In the genomic region with DNA sequence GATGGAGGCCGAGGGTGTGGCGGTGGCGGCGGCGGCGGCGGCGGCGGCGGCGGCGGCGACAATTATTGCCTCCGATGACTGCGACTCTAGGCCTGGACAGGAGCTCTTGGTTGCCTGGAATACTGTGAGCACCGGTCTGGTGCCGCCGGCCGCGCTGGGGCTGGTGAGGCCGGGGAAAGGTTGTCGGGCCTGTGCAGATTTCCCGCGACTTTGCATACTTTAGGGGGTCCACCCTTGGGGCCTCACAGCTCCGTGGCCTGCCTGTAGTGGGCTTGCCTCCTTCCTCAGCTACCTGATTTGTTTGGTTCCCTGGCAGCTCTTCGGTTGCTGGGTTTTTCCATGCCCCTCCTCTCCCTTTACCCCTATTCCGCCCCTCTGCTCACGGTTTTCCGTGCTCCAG, we compare ENCODE assay signal across 9 mouse cellular contexts. TPM values are rescaled to one million over a fixed set of nuclear protein-coding genes. Genes with fewer than 3 reads are reported as not detected.
DNase-seq lines count a peak whose midpoint lies in the region; ATAC-seq and TF ChIP-seq lines count a peak whose summit lies in the region.
"Had no signal": no experiment of that assay in that cellular context is flagged by ENCODE, and none has a peak within 500 bp of the region (broad histone marks: within the 10 kb centered on the region; RNA-seq: fewer than 3 reads in every experiment).

No protein-coding gene starts in this region.

- peaks cover 19% of the 10 kb centered on the region for H3K79me2 ChIP-seq in CH12.LX (replicated peaks; ENCODE audit: control insufficient read depth, extremely low read depth, insufficient read depth, poor library complexity, severe bottlenecking)

- peak overlapping the region; percentile 93 for H3K4me2 ChIP-seq in heart, embryonic 11.5 days
- peak overlapping the region; percentile 39; the same call in 1 of the 2 replicates for H3K4me2 ChIP-seq in CH12.LX (ENCODE audit: insufficient read depth, low read depth, poor library complexity, severe bottlenecking)
- peak overlapping the region; percentile 97 for H3K4me2 ChIP-seq in forebrain, embryonic 14.5 days (ENCODE audit: low read length)
- peak overlapping the region; percentile 86 for H3K4me2 ChIP-seq in liver, embryonic 14.5 days (ENCODE audit: low read depth)

- in situ Hi-C loops in CH12.LX (cut with MboI; ENCODE audit: low pct_ligation_motif_present, low pct_unique_long_range_greater_than_20kb, low sequenced_read_pairs): loop anchor here (10.0 kb wide), 1 partner anchor 62 kb away; a partner anchor contains a TSS

- H3K36me3 ChIP-seq in heart, embryonic 11.5 days (ENCODE audit: control insufficient read depth, insufficient read depth, low read length): peaks cover 27% of the 10 kb centered on the region
- peaks cover 37 to 75% of the 10 kb centered on the region in 2 experiments for H3K36me3 ChIP-seq in CH12.LX (replicated peaks in 1 of 2; ENCODE audit: control insufficient read depth in 1 of 2, insufficient read depth in 1 of 2, low read length in 1 of 2)
- H3K36me3 ChIP-seq in forebrain, embryonic 14.5 days (ENCODE audit: control insufficient read depth, insufficient read depth, low read length): peaks cover 72% of the 10 kb centered on the region
- H3K36me3 ChIP-seq in liver, embryonic 14.5 days (replicated peaks; ENCODE audit: control insufficient read depth, insufficient read depth, low read depth): peaks cover 33% of the 10 kb centered on the region

- peak; percentile 21; the same call in 1 of the 2 replicates for ATAC-seq in heart, embryonic 11.5 days (replicated peaks; ENCODE audit: insufficient number of reproducible peaks, low FRiP score, low TSS enrichment)
- ATAC-seq in forebrain, embryonic 14.5 days: peak; percentile 70
- ATAC-seq in liver, embryonic 14.5 days (ENCODE audit: insufficient read depth): peak; percentile 44

- TF ChIP-seq EP300 in CH12.LX (IDR thresholded peaks at IDR 0.05; ENCODE audit: low read length): no peak
- no peak for TF ChIP-seq EP300 in liver, embryonic 14.5 days (IDR thresholded peaks at IDR 0.05; ENCODE audit: low read depth)

- no peak for DNase-seq in heart, postnatal 10 days
- DNase-seq in CH12.LX (ENCODE audit: extremely low read depth): no peak
- no peak for DNase-seq in forebrain, embryonic 14.5 days (ENCODE audit: low spot score)
- DNase-seq in liver, embryonic 14.5 days (ENCODE audit: low read depth in 3 of 3, low spot score in 3 of 3): no peak
- DNase-seq in adrenal gland, postnatal 25 days: no peak
- no peak for DNase-seq in left cerebral cortex, postnatal 10 days (ENCODE audit: extremely low spot score in 1 of 2, low spot score in 2 of 2)
- no peak for DNase-seq in thymus, postnatal 36 days

- no peak for TF ChIP-seq POLR2A in CH12.LX (IDR thresholded peaks at IDR 0.05; ENCODE audit: low read depth, low read length)

- H3K4me1 ChIP-seq in heart, embryonic 11.5 days (ENCODE audit: control insufficient read depth, insufficient read depth, low read length): peaks cover 16% of the 10 kb centered on the region
- peaks cover 6 to 47% of the 10 kb centered on the region in 2 experiments; a peak in 3 of 4 replicates for H3K4me1 ChIP-seq in CH12.LX (ENCODE audit: control insufficient read depth in 1 of 2, insufficient read depth in 2 of 2)
- peaks cover 19% of the 10 kb centered on the region for H3K4me1 ChIP-seq in forebrain, embryonic 14.5 days (ENCODE audit: control insufficient read depth, insufficient read depth, low read length)
- H3K4me1 ChIP-seq in liver, embryonic 14.5 days (replicated peaks; ENCODE audit: control insufficient read depth in 2 of 2, insufficient read depth in 2 of 2, low read length in 1 of 2): peaks cover 5 to 13% of the 10 kb centered on the region in 2 experiments

- H3K9me3 ChIP-seq in heart, embryonic 11.5 days (replicated peaks; ENCODE audit: control insufficient read depth, low read length): no peaks in the 10 kb centered on the region
- no peaks in the 10 kb centered on the region for H3K9me3 ChIP-seq in CH12.LX (replicated peaks; ENCODE audit: low read length)
- no peaks in the 10 kb centered on the region for H3K9me3 ChIP-seq in forebrain, embryonic 14.5 days (replicated peaks; ENCODE audit: control insufficient read depth, low read length)
- no peaks in the 10 kb centered on the region for H3K9me3 ChIP-seq in liver, embryonic 14.5 days (ENCODE audit: control insufficient read depth, low read length)

- peak overlapping the region; percentile 94 for H3K9ac ChIP-seq in heart, embryonic 11.5 days (ENCODE audit: low read depth, low read length)
- peak overlapping the region; percentile 68 for H3K9ac ChIP-seq in CH12.LX (ENCODE audit: insufficient read depth, low read depth)
- H3K9ac ChIP-seq in forebrain, embryonic 14.5 days (ENCODE audit: low read length): peak overlapping the region; percentile 84
- H3K9ac ChIP-seq in liver, embryonic 14.5 days (replicated peaks): peak overlapping the region; percentile 94

- H3K4me3 ChIP-seq in heart, embryonic 11.5 days (ENCODE audit: low read depth, low read length): peak overlapping the region; percentile 82
- H3K4me3 ChIP-seq in CH12.LX (replicated peaks in 1 of 3; ENCODE audit: low read depth in 2 of 3, low read length in 2 of 3, poor library complexity in 1 of 3): peak overlapping the region; percentile 79 to 97 (median 91)
- H3K4me3 ChIP-seq in forebrain, embryonic 14.5 days (ENCODE audit: low read depth, low read length): peak overlapping the region; percentile 88
- H3K4me3 ChIP-seq in liver, embryonic 14.5 days (ENCODE audit: insufficient read depth in 1 of 2, low read depth in 2 of 2, low read length in 2 of 2): peak overlapping the region; percentile 79 to 88

- no peak overlapping the region for H3K27ac ChIP-seq in heart, embryonic 11.5 days (ENCODE audit: low read depth, low read length)
- no peak overlapping the region for H3K27ac ChIP-seq in CH12.LX (ENCODE audit: insufficient read depth, low read depth)
- H3K27ac ChIP-seq in forebrain, embryonic 14.5 days (ENCODE audit: low read depth, low read length): no peak overlapping the region
- H3K27ac ChIP-seq in liver, embryonic 14.5 days: peak overlapping the region; percentile 36

- H3K27me3 ChIP-seq in heart, embryonic 11.5 days (ENCODE audit: control insufficient read depth, insufficient read depth, low read length): no peaks in the 10 kb centered on the region
- H3K27me3 ChIP-seq in CH12.LX (replicated peaks): no peaks in the 10 kb centered on the region
- no peaks in the 10 kb centered on the region for H3K27me3 ChIP-seq in forebrain, embryonic 14.5 days (replicated peaks; ENCODE audit: control insufficient read depth, insufficient read depth, low read length)
- no peaks in the 10 kb centered on the region for H3K27me3 ChIP-seq in liver, embryonic 14.5 days (ENCODE audit: control insufficient read depth, insufficient read depth, low read length)

- intact Hi-C loops in heart, postnatal 10 days (cut with DNase I): loop anchor here (5.0 kb wide), 1 partner anchor 60 kb away; a partner anchor contains a TSS
- intact Hi-C loops in left cerebral cortex, postnatal 10 days (cut with DNase I): no loop called here

- dilution Hi-C loops in CH12.LX (cut with MboI; ENCODE audit: extremely low pct_ligation_motif_present, extremely low pct_unique_long_range_greater_than_20kb, low sequenced_read_pairs): no loop called here

- TF ChIP-seq RAD21 in CH12.LX (IDR thresholded peaks at IDR 0.05; ENCODE audit: low read depth, low read length): no peak

- no peak for TF ChIP-seq CTCF in CH12.LX (conservative IDR thresholded peaks at IDR 0.05 in 1 of 2, IDR thresholded peaks at IDR 0.05 in 1 of 2; ENCODE audit: low read depth in 2 of 2, low read length in 2 of 2)
- TF ChIP-seq CTCF in liver, embryonic 14.5 days (IDR thresholded peaks at IDR 0.05; ENCODE audit: low read depth): no peak

- WGBS in heart, embryonic 11.5 days (ENCODE audit: insufficient replicate concordance): 1% methylated on average over 29 of the region's 29 CpGs
- WGBS in forebrain, embryonic 14.5 days: 0% methylated on average over 27 of the region's 29 CpGs
- under 1% methylated on average over 29 of the region's 29 CpGs for WGBS in liver, embryonic 14.5 days (ENCODE audit: insufficient replicate concordance)

RNA-seq across cellular contexts. Expression of a gene that starts 0.2 kb away (rescaled TPM):
- 73.0 and 76.1 TPM in 2 replicates for polyA plus RNA-seq in heart, embryonic 11.5 days (2014; fragmentation: Nextera tagmentation; extraction: Ambion mirVana)
- 10 to 100 TPM; 48.6 to 54.0 TPM for total RNA-seq in heart, postnatal 10 days (2021)
- 13.6 and 14.5 TPM in 2 replicates for total RNA-seq in CH12.LX (2012; rRNA removed)
- 9.6 and 13.0 TPM in 2 replicates for total RNA-seq in CH12.LX (2014; rRNA removed)
- 48.7 and 55.2 TPM in 2 replicates for polyA plus RNA-seq in CH12.LX (2012; ENCODE audit: insufficient read length, low read depth)
- polyA plus RNA-seq in forebrain, embryonic 14.5 days (2014; fragmentation: Nextera tagmentation; extraction: Ambion mirVana): 105 and 123 TPM in 2 replicates
- 20.5 and 23.8 TPM in 2 replicates for polyA plus RNA-seq in liver, embryonic 14.5 days (2012; rRNA removed)
- 30.2 TPM in 2 replicates for polyA plus RNA-seq in liver, embryonic 14.5 days (2014; fragmentation: Nextera tagmentation; extraction: Ambion mirVana)
- total RNA-seq in adrenal gland, postnatal 25 days (2021): 70.9 and 95.1 TPM in 2 replicates
- total RNA-seq in left cerebral cortex, postnatal 10 days (2021): 10 to 100 TPM; 79.7 to 85.1 TPM

RNA-seq across cellular contexts. Expression of a gene that starts 0.3 kb away (rescaled TPM):
- polyA plus RNA-seq in heart, embryonic 11.5 days (2014; fragmentation: Nextera tagmentation; extraction: Ambion mirVana): 156 and 175 TPM in 2 replicates
- total RNA-seq in heart, postnatal 10 days (2021): 10 to 100 TPM; 49.4 to 55.2 TPM
- 80.6 and 98.5 TPM in 2 replicates for total RNA-seq in CH12.LX (2012; rRNA removed)
- 72.9 and 82.0 TPM in 2 replicates for total RNA-seq in CH12.LX (2014; rRNA removed)
- 51.4 and 74.9 TPM in 2 replicates for polyA plus RNA-seq in CH12.LX (2012; ENCODE audit: insufficient read length, low read depth)
- 258 and 281 TPM in 2 replicates for polyA plus RNA-seq in forebrain, embryonic 14.5 days (2014; fragmentation: Nextera tagmentation; extraction: Ambion mirVana)
- 65.8 and 76.0 TPM in 2 replicates for polyA plus RNA-seq in liver, embryonic 14.5 days (2012; rRNA removed)
- polyA plus RNA-seq in liver, embryonic 14.5 days (2014; fragmentation: Nextera tagmentation; extraction: Ambion mirVana): 145 and 155 TPM in 2 replicates
- total RNA-seq in adrenal gland, postnatal 25 days (2021): 35.1 and 47.7 TPM in 2 replicates
- total RNA-seq in left cerebral cortex, postnatal 10 days (2021): 10 to 100 TPM; 72.1 to 81.0 TPM

RNA-seq across cellular contexts. Expression of a gene that starts 10.1 kb away (rescaled TPM):
- polyA plus RNA-seq in heart, embryonic 11.5 days (2014; fragmentation: Nextera tagmentation; extraction: Ambion mirVana): 3.3 TPM in 2 replicates
- total RNA-seq in heart, postnatal 10 days (2021): 1 to 10 TPM; 5.0 to 7.5 TPM
- total RNA-seq in CH12.LX (2012; rRNA removed): 13.1 and 14.3 TPM in 2 replicates
- total RNA-seq in CH12.LX (2014; rRNA removed): 7.0 and 8.2 TPM in 2 replicates
- polyA plus RNA-seq in CH12.LX (2012; ENCODE audit: insufficient read length, low read depth): 17.0 and 19.3 TPM in 2 replicates
- polyA plus RNA-seq in forebrain, embryonic 14.5 days (2014; fragmentation: Nextera tagmentation; extraction: Ambion mirVana): 6.6 and 9.9 TPM in 2 replicates
- polyA plus RNA-seq in liver, embryonic 14.5 days (2012; rRNA removed): 1.6 and 2.6 TPM in 2 replicates
- 2.4 and 3.2 TPM in 2 replicates for polyA plus RNA-seq in liver, embryonic 14.5 days (2014; fragmentation: Nextera tagmentation; extraction: Ambion mirVana)
- total RNA-seq in adrenal gland, postnatal 25 days (2021): 10.0 and 10.7 TPM in 2 replicates
- 10 to 100 TPM; 10.8 to 14.6 TPM for total RNA-seq in left cerebral cortex, postnatal 10 days (2021)

RNA-seq across cellular contexts. Expression of a gene that starts 15.4 kb away (rescaled TPM):
- polyA plus RNA-seq in heart, embryonic 11.5 days (2014; fragmentation: Nextera tagmentation; extraction: Ambion mirVana): not detected in 2 replicates
- not detected for total RNA-seq in heart, postnatal 10 days (2021)
- total RNA-seq in CH12.LX (2012; rRNA removed) (not detected in 2 replicates), CH12.LX (2014; rRNA removed) (not detected in 2 replicates)
- polyA plus RNA-seq in CH12.LX (2012; ENCODE audit: insufficient read length, low read depth): not detected in 2 replicates
- polyA plus RNA-seq in forebrain, embryonic 14.5 days (2014; fragmentation: Nextera tagmentation; extraction: Ambion mirVana): not detected in 2 replicates
- not detected in 2 replicates for polyA plus RNA-seq in liver, embryonic 14.5 days (2012; rRNA removed)
- not detected in 2 replicates for polyA plus RNA-seq in liver, embryonic 14.5 days (2014; fragmentation: Nextera tagmentation; extraction: Ambion mirVana)
- total RNA-seq in adrenal gland, postnatal 25 days (2021): not detected in 2 replicates
- not detected for total RNA-seq in left cerebral cortex, postnatal 10 days (2021)
- total RNA-seq: neutrophil, adult 5-6 weeks had no signal

RNA-seq across cellular contexts. Expression of a gene that starts 17.2 kb away (rescaled TPM):
- not detected in 2 replicates for polyA plus RNA-seq in heart, embryonic 11.5 days (2014; fragmentation: Nextera tagmentation; extraction: Ambion mirVana)
- not detected for total RNA-seq in heart, postnatal 10 days (2021)
- not detected in 2 replicates for total RNA-seq in CH12.LX (2012; rRNA removed)
- not detected in 2 replicates for total RNA-seq in CH12.LX (2014; rRNA removed)
- not detected in 2 replicates for polyA plus RNA-seq in CH12.LX (2012; ENCODE audit: insufficient read length, low read depth)
- 0.25 TPM in 1 of 2 replicates, not detected in the other for polyA plus RNA-seq in forebrain, embryonic 14.5 days (2014; fragmentation: Nextera tagmentation; extraction: Ambion mirVana)
- not detected in 2 replicates for polyA plus RNA-seq in liver, embryonic 14.5 days (2012; rRNA removed)
- not detected in 2 replicates for polyA plus RNA-seq in liver, embryonic 14.5 days (2014; fragmentation: Nextera tagmentation; extraction: Ambion mirVana)
- not detected in 2 replicates for total RNA-seq in adrenal gland, postnatal 25 days (2021)
- total RNA-seq in left cerebral cortex, postnatal 10 days (2021): not detected
- total RNA-seq: neutrophil, adult 5-6 weeks had no signal

Comparison
In these comparisons a context has a peak if more than half of its experiments do, and no peak if none do; other contexts are left out.
1. H3K4me2 ChIP-seq: peak in every context shown above with its lines; median percentile 97 in forebrain, embryonic 14.5 days; 93 in heart, embryonic 11.5 days; 86 in liver, embryonic 14.5 days; 39 in CH12.LX.